Mouse (Mus musculus): ENCODE measurements at regions not wholly inside any gene's neighbourhood (a gene's known extent, or its start where the extent isn't known, plus 50 kb on each side); places are given as distances from the start of the nearest gene placed in this dataset.
"Not testable (repeated sequence)": the region's sequence is repeated elsewhere in the genome, so short reads cannot be mapped to it uniquely, and the experiment has no call there.

DNA sequence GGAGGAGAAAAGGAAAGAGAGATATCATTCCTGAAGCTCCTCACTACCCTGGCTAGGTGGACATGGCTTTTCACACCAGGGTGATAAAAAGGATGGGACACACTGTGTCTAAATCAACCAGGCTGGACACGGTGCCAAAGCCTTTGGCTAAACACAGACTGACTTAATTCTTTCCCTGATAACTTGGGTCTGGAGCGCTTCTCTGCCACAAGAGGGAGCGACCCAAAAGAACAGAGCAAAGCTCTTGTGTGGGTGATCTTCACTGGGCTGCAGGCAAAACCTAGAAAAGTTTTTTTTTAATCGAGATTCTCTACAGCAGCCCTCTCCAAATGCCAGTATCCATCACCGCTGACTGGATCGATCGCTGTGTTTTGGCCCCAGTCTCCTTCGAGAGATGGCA is 70.7 kb upstream of the Irx2 start:
- no peak for DNase-seq (ENCODE audit: low spot score)

- no peak for DNase-seq (ENCODE audit: low spot score)
Observed at GRCm38 (mm10) chr13:72571871-72572270, 56.7 kb upstream of the Irx2 start.

DNA sequence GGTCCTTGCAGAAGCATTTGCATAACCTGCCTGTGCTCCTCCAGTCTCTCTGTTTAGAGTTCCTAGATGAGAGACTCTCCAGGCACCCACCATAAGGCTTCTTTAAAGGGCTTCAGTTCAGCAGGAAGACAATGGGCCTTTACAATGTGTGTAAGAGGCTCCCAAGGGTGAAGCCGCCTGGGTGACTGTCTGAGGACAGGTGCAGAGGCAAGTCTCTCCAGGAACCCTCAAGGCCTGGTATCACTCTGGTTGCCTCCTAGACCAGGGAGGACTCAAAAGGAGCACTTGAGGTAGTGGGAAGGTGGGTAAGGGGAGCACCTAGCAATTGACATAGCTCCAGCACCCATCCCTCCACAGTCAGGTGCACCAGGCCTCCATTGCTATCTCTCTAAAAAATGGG is 55.8 kb upstream of the Irx2 start:
- no peak for DNase-seq (ENCODE audit: low spot score)

GRCm38 (mm10) chr13:72574126-72574525 is 54.5 kb upstream of the Irx2 start:
- not testable (repeated sequence) for DNase-seq (ENCODE audit: low spot score)

GRCm38 (mm10) chr13:72576485-72576884 is 52.1 kb upstream of the Irx2 start:
- DNase-seq (ENCODE audit: low spot score): no peak

GRCm38 (mm10) chr13:72578416-72578815 is 50.2 kb upstream of the Irx2 start:
- no peak for DNase-seq (ENCODE audit: low spot score)

All from layer of hippocampus, adult 9-10 months (tissue).